Mouse (Mus musculus) megakaryocyte-erythroid progenitor cell, adult 5 weeks (primary cell): ENCODE data around the gene Sdr42e1. TPM values are rescaled to one million over a fixed set of nuclear protein-coding genes. Genes with fewer than 3 reads are reported as not detected.

ENCODE experiments used
- polyA plus RNA-seq: library from polyadenylated mRNA; stranded (reverse); fragments of >175 nt; gene quantifications from 2 replicates; pipeline ENCODE4 v1.2.3, GENCODE M21; 2012

Sdr42e1 gene
- polyA plus RNA-seq: 0.50 and 0.91 TPM in 2 replicates

GRCm38 (mm10) chr8:117673430-117673830, at the start of gene Sdr42e1:
TSS of gene Sdr42e1 (minus strand) at chr8:117673689.

GRCm38 (mm10) chr8:117701859-117702258, 28.4 kb upstream of the Sdr42e1 start, which contains the start of gene Hsd17b2:
TSS of gene Hsd17b2 (plus strand) at chr8:117701904.

Other genes starting within 250 kb of the Sdr42e1 start
- 49.8 and 56.2 TPM in 2 replicates for gene Plcg2, start 175.4 kb downstream of the Sdr42e1 start, polyA plus RNA-seq
- gene Hsd17b2, start 28.2 kb upstream of the Sdr42e1 start, polyA plus RNA-seq: not detected in 2 replicates
- gene Mphosph6, start 128.3 kb upstream of the Sdr42e1 start, polyA plus RNA-seq: 6.9 and 9.4 TPM in 2 replicates